Mouse (Mus musculus): ENCODE measurements around the gene B4galnt4. TPM values are rescaled to one million over a fixed set of nuclear protein-coding genes. Genes with fewer than 3 reads are reported as not detected.

Gene B4galnt4
- total and polyA plus RNA-seq, 3 experiments = 0.81 to 8.0 TPM; not detected in 1

GRCm38 (mm10) chr7:141052421-141052820, 8.5 kb upstream of the B4galnt4 start:
- H3K27ac ChIP-seq (ENCODE audit: control insufficient read depth, low read depth, low read length) = no peak overlapping the region
- no peak for DNase-seq (ENCODE audit: low read depth, low spot score)

GRCm38 (mm10) chr7:141055785-141056184, 5.1 kb upstream of the B4galnt4 start:
- H3K4me3 ChIP-seq (ENCODE audit: control insufficient read depth in 1 of 2, insufficient read depth in 1 of 2, low read depth in 2 of 2, low read length in 2 of 2) = no peak overlapping the region
- H3K4me1 ChIP-seq (ENCODE audit: control insufficient read depth in 1 of 2, insufficient read depth in 2 of 2, low read length in 2 of 2) = no peaks in the 10 kb centered on the region

More at GRCm38 (mm10) chr7:141052421-141052820, 8.5 kb upstream of the B4galnt4 start:
- Histone ChIP-seq H3K36me3 (ENCODE audit: control insufficient read depth in 1 of 2, insufficient read depth in 2 of 2, low read length in 2 of 2) (0 out of 4 replicates have a peak, but pooled peaks cover 0 to 3% of the 10 kb centered on the region in 2 experiments), H3K27me3 (ENCODE audit: control insufficient read depth in 1 of 2, insufficient read depth in 2 of 2, low read length in 2 of 2) (no peaks in the 10 kb centered on the region), H3K9ac (ENCODE audit: control insufficient read depth, low read depth, low read length, poor library complexity, severe bottlenecking) (no peak overlapping the region), H3K9me3 (replicated peaks; ENCODE audit: insufficient read depth, low read length) (no peaks in the 10 kb centered on the region), H3K4me1 (ENCODE audit: control insufficient read depth in 1 of 2, insufficient read depth in 2 of 2, low read length in 2 of 2) (peaks cover 0 to 5% of the 10 kb centered on the region in 2 experiments; a peak in 2 of 4 replicates), H3K4me3 (ENCODE audit: control insufficient read depth in 1 of 2, insufficient read depth in 1 of 2, low read depth in 2 of 2, low read length in 2 of 2) (no peak overlapping the region), H3K79me2 (ENCODE audit: control insufficient read depth, insufficient read depth, low read length, poor library complexity) (no peaks in the 10 kb centered on the region)
- TF ChIP-seq SMC3 (IDR thresholded peaks at IDR 0.05; ENCODE audit: low read depth, low read length) = no peak
- TF ChIP-seq ZC3H11A (IDR thresholded peaks at IDR 0.05; ENCODE audit: low read depth, low read length) = no peak
- TF ChIP-seq MAZ (IDR thresholded peaks at IDR 0.05; ENCODE audit: low read depth, low read length) = no peak
- no peak for TF ChIP-seq RAD21 (IDR thresholded peaks at IDR 0.05; ENCODE audit: low read depth, low read length)
- no peak for TF ChIP-seq ETS1 (IDR thresholded peaks at IDR 0.05; ENCODE audit: low read depth, low read length)
- no peak for TF ChIP-seq UBTF (IDR thresholded peaks at IDR 0.05; ENCODE audit: borderline replicate concordance, insufficient read depth, low read depth, low read length)
- no peak for TF ChIP-seq MAFK (IDR thresholded peaks at IDR 0.05; ENCODE audit: borderline replicate concordance, low read depth, low read length)
- no peak for TF ChIP-seq ZMIZ1 (IDR thresholded peaks at IDR 0.05; ENCODE audit: low read depth, low read length)
- TF ChIP-seq TBP (IDR thresholded peaks at IDR 0.05; ENCODE audit: low read depth, low read length) = no peak
- no peak for TF ChIP-seq GABPA (IDR thresholded peaks at IDR 0.05; ENCODE audit: low read depth, low read length)
- TF ChIP-seq USF2 (IDR thresholded peaks at IDR 0.05; ENCODE audit: borderline replicate concordance in 1 of 2, insufficient read depth in 1 of 2, low read depth in 1 of 2, low read length in 2 of 2) = no peak
- TF ChIP-seq POLR2AphosphoS5 (IDR thresholded peaks at IDR 0.05; ENCODE audit: borderline replicate concordance, low read depth, low read length) = no peak
- TF ChIP-seq POLR2A (IDR thresholded peaks at IDR 0.05; ENCODE audit: control insufficient read depth in 1 of 2, insufficient read depth in 1 of 2, low read depth in 1 of 2, low read length in 2 of 2, poor library complexity in 1 of 2) = no peak

More at GRCm38 (mm10) chr7:141055785-141056184, 5.1 kb upstream of the B4galnt4 start:
- TF ChIP-seq SMC3 (IDR thresholded peaks at IDR 0.05; ENCODE audit: low read depth, low read length) (peak; percentile 30; the same call in 1 of the 2 replicates), RAD21 (IDR thresholded peaks at IDR 0.05; ENCODE audit: low read depth, low read length) (peak; percentile 29), ZMIZ1 (IDR thresholded peaks at IDR 0.05; ENCODE audit: low read depth, low read length) (no peak), CTCF (IDR thresholded peaks at IDR 0.05 in 2 of 3, conservative IDR thresholded peaks at IDR 0.05 in 1 of 3; ENCODE audit: control insufficient read depth in 1 of 3, insufficient read depth in 1 of 3, low read depth in 2 of 3, low read length in 3 of 3, poor library complexity in 1 of 3, severe bottlenecking in 1 of 3) (peak; percentile 26 to 46 (median 33)), MYC (IDR thresholded peaks at IDR 0.05; ENCODE audit: low read depth, low read length) (no peak)
- DNase-seq (ENCODE audit: low read depth, low spot score) = no peak
- Histone ChIP-seq H3K79me2 (ENCODE audit: control insufficient read depth, insufficient read depth, low read length, poor library complexity) (no peaks in the 10 kb centered on the region), H3K36me3 (ENCODE audit: control insufficient read depth in 1 of 2, insufficient read depth in 2 of 2, low read length in 2 of 2) (no peaks in the 10 kb centered on the region), H3K27ac (ENCODE audit: control insufficient read depth, low read depth, low read length) (no peak overlapping the region), H3K9ac (ENCODE audit: control insufficient read depth, low read depth, low read length, poor library complexity, severe bottlenecking) (no peak overlapping the region), H3K27me3 (ENCODE audit: control insufficient read depth in 1 of 2, insufficient read depth in 2 of 2, low read length in 2 of 2) (peaks cover 7 to 11% of the 10 kb centered on the region in 2 experiments), H3K9me3 (replicated peaks; ENCODE audit: insufficient read depth, low read length) (no peaks in the 10 kb centered on the region)
